Mouse (Mus musculus): ENCODE measurements around the gene Arl8a.

The Arl8a gene

GRCm38 (mm10) chr1:135198412-135198811 lies 51.8 kb downstream of the Arl8a start:
- DNase-seq (ENCODE audit: extremely low spot score, low spot score): no peak

GRCm38 (mm10) chr1:135199014-135199819 lies 52.6 kb downstream of the Arl8a start:
- peak; percentile 43 for DNase-seq (ENCODE audit: extremely low spot score, low spot score)

GRCm38 (mm10) chr1:135200400-135200799 lies 53.8 kb downstream of the Arl8a start:
- no peak for DNase-seq (ENCODE audit: extremely low spot score, low spot score)

GRCm38 (mm10) chr1:135204196-135205126 lies 57.8 kb downstream of the Arl8a start:
- no peak for DNase-seq (ENCODE audit: extremely low spot score, low spot score)

- DNase-seq (ENCODE audit: extremely low spot score, low spot score): no peak
These were observed 58.6 kb downstream of the Arl8a start for GRCm38 (mm10) chr1:135205257-135205656.
